Mouse (Mus musculus) gastrocnemius, postnatal 14 days (tissue): ENCODE measurements around the gene BC055324. TPM values are rescaled to one million over a fixed set of nuclear protein-coding genes. Genes with fewer than 3 reads are reported as not detected.

ENCODE experiments used
- DNase-seq: peaks from one replicate; pipeline ENCODE4 v3.0.0; 2021; ENCODE audit warnings: mixed read lengths
- intact Hi-C: fragments of 180-260 bp; cut with DNase I; formaldehyde crosslinking; loops from one replicate; pipeline ENCODE4 v1.15.1; 2025; ENCODE audit warnings: low total_unique reads
- total RNA-seq, 2 experiments: library from RNA; stranded (reverse); gene quantifications; 2 replicates each; pipeline ENCODE4 v1.2.3; 2021

BC055324 gene
- total RNA-seq, 2 experiments from 2014 or later: 0.62 to 1.2 TPM

GRCm38 (mm10) chr1:163964008-163964689 lies 30.4 kb downstream of the BC055324 start:
- DNase-seq: no peak
- intact Hi-C loops: no loop called here

DNA sequence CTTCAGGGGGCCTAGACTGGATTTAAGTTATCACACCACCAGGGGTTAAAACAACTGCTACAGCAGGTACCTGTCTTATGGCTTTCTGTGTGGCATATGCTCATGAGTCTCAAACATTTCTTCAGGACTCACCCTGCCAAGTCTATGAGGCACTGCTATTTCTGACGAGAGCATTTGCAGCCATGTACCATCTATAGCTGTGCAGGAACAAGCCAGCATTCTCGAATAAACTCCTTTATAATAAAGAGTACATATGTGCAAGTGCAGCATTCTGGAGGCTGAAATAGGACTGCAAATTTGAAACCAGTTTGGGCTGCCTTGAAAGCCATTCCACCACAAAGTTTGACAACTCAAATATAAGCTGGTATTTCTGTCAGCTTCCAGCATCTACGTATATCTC lies 36.6 kb downstream of the BC055324 start:
- no peak for DNase-seq
- intact Hi-C loops: no loop called here

GRCm38 (mm10) chr1:163953396-163953795 lies 41.2 kb downstream of the BC055324 start:
- DNase-seq: no peak
- intact Hi-C loops: no loop called here

- no peak for DNase-seq
- intact Hi-C loops: no loop called here
Observed at GRCm38 (mm10) chr1:163942056-163942455, 52.5 kb downstream of the BC055324 start.

- DNase-seq: no peak
- intact Hi-C loops: no loop called here
Observed at GRCm38 (mm10) chr1:163934591-163934990, 60.0 kb downstream of the BC055324 start.

DNA sequence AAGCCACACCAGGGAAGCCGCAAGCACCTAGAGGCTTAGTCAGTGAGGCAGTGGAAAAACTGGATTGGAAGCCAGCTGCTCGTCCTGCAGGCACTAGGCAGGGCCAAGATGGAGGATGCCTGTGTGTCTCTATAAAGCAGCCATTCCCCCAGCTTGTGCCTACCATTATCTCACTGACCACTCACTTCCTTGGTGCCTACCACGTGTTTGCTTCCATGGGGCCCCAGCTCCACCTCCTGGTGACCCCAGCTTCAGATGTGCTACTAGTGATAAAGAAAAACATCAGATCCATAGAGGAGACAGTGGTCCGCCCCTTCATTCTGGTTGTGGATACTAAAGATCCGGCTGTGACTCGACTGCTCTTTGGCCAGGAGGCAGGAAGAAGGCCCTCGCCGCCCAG lies 62.8 kb downstream of the BC055324 start:
- DNase-seq: no peak
- intact Hi-C loops: no loop called here

- DNase-seq: no peak
- intact Hi-C loops: no loop called here
Observed at GRCm38 (mm10) chr1:163930458-163930794, 64.2 kb downstream of the BC055324 start.

GRCm38 (mm10) chr1:163929636-163930457 lies 64.7 kb downstream of the BC055324 start:
- peak; percentile 86 for DNase-seq
- intact Hi-C loops: no loop called here

DNA sequence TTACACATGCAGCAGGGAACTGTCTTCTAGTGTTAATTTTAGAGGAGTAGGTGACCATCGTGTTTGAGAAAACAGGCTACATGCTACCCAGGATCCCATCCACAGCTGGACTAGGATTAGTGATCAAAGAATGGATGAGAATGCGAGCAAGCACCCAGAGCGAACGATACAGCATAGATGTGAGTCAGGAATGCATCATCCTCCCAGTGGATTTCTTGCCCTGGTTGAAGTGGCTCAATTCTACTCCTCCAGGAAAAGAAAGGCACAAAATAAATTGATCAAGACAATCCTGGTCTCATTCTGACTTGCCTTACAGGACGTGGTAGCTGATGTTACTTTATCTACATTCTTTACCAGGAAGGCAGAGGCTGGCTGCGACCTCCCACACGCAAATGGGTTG lies 65.8 kb downstream of the BC055324 start, which contains the start of gene Scyl3:
Gene Scyl3 (plus strand): TSS at position 255 of the 400 bp plus-strand sequence.
- DNase-seq: no peak
- intact Hi-C loops: no loop called here

DNA sequence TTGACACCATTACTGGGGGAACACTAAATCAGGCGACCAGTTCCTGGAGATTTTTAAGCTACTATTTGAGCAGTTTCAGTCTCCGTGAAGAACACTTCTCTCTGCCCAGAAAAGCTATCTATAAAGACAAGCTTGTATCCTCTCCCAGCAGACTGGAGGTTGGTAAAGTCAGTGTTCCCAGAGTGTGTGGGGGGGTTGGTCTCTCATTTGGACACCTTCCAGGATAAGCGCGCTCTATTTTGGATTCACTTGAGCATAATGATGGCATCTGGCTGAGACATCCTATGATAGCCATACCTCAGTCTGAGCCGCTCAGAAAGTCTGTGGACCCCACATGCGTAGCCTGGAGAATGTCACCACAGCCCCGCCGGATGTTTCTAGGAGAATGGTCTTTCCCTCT lies 70.5 kb downstream of the BC055324 start:
- no peak for DNase-seq
- intact Hi-C loops: no loop called here

GRCm38 (mm10) chr1:163917349-163918160 lies 77.0 kb downstream of the BC055324 start:
- DNase-seq: no peak
- intact Hi-C loops: no loop called here

DNA sequence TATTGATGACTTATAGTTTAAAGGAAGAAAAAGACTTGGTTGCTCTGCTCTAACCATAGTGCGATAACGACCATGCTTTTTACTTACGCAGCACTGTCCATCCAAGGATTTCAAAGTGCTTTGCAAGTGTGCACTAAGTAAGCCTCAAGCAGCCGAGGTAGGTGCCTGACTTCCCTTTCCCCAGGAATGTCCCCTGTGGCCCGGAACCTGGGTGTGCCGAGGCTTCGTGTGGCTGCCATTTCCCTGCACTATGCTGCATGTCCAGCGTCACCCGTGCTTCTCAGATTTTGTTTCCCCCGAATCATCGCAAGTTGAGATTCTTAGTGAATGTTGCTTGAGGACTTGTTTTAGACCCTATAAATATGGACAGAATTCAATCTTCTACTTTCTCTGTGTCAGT lies 82.6 kb downstream of the BC055324 start:
- intact Hi-C loops: loop anchor here (5.0 kb wide), 1 partner anchor 765 kb away; no protein-coding TSS in a partner anchor
- DNase-seq: no peak

- intact Hi-C loops: loop anchor here (5.0 kb wide), 1 partner anchor 763 kb away; no protein-coding TSS in a partner anchor
- DNase-seq: no peak
Observed at GRCm38 (mm10) chr1:163910785-163911184, 83.8 kb downstream of the BC055324 start.

DNA sequence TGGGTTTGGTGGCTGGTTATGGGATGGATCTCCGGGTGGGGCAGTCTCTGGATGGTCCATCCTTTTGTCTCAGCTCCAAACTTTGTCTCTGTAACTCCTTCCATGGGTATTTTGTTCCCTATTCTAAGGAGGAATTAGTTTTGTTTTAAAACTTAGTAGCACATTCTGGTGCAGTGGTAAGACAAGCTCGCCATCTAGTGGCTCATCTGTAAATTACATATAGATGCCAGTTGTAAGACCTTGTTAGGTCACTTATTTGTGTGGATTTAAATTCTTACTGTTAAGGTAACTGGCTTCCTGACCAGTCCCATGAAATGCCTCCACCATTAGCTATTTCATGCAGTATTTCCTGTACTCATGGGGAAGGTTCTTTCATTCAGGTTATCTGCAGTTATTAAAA lies 84.3 kb downstream of the BC055324 start:
- no peak for DNase-seq
- intact Hi-C loops: loop anchor here (5.0 kb wide), 1 partner anchor 763 kb away; no protein-coding TSS in a partner anchor

GRCm38 (mm10) chr1:163908389-163908788 lies 86.2 kb downstream of the BC055324 start:
- intact Hi-C loops: loop anchor here (2.0 kb wide), 1 partner anchor 74 kb away; no protein-coding TSS in a partner anchor
- no peak for DNase-seq

GRCm38 (mm10) chr1:163907007-163907811 lies 87.4 kb downstream of the BC055324 start:
- DNase-seq: no peak

DNA sequence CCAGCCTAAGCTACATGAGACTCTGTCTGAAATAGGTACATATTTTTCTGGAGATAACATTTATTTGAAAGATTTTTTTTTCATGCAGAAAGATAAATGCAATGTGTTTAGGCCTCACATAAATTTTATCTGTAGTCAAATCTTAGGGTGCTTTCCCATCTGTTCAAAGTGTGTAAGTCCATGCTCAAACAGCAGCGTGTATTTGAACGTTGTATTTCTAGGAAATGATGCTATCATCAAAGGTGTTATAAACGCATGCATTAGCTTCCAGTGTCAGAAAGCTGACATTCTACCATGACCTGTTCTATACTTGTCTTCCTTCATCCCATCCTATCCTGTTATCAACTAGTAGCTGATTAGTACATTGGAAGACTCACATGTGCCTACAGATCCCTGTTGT lies 91.2 kb downstream of the BC055324 start:
- intact Hi-C loops: no loop called here
- DNase-seq: no peak

More at GRCm38 (mm10) chr1:163907007-163907811, 87.4 kb downstream of the BC055324 start:
- intact Hi-C loops: no loop called here

- DNase-seq: no peak
- intact Hi-C loops: no loop called here
Observed at GRCm38 (mm10) chr1:163900168-163900567, 94.4 kb downstream of the BC055324 start.

DNA sequence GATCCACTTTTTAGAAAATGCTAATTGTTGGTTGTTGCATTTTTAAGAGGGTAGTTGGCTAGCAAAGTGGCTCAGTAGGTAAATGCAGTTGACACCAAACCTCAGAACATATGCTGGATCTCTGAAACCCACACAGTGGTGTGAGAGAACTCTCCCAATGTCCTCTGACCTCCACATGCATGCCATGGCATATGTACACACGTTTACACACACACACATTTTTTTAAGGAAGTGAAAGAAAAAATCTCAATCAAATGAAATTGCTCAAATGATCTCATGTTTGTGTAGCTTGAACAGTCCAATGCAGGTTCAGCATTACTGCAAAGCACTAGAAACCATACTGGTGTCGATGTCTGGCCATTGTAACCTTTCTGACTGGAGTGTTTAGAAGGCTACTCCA lies 95.0 kb downstream of the BC055324 start:
- no peak for DNase-seq
- intact Hi-C loops: no loop called here
